Mouse (Mus musculus): ENCODE results near the gene Ikzf2. TPM values are rescaled to one million over a fixed set of nuclear protein-coding genes. Genes with fewer than 3 reads are reported as not detected.

The Ikzf2 gene
- polyA plus RNA-seq, 1 experiment from 2014 or later: 1.7 TPM

DNA sequence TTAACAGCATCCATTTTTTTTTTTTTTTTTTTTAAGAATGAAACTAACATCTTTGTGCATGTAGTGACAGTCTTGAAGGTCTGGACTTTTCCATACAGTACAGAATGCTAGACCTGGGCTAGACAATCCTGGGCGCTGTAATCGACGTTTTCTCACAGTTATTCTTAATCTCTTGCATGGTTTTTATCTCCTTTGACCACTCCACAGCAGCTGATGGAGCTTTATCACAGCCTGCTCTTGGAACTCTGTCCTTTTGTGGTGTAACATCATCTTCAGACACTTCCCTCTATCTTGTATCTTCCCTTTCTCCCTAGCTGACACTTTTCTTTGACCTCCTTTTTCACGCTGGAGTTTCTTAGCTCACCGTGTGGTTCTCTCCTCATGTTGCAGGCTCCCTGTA lies 170.9 kb downstream of the Ikzf2 start:
- ATAC-seq (replicated peaks; ENCODE audit: low FRiP score, low read depth) (no peak), DNase-seq (ENCODE audit: low spot score) (no peak)
- Histone ChIP-seq H3K27me3 (ENCODE audit: insufficient read depth, low read length) (no peaks in the 10 kb centered on the region), H3K4me3 (replicated peaks; ENCODE audit: low read depth, low read length) (no peak overlapping the region), H3K9me3 (replicated peaks; ENCODE audit: low read length) (no peaks in the 10 kb centered on the region), H3K4me1 (replicated peaks; ENCODE audit: insufficient read depth, low read length) (no peaks in the 10 kb centered on the region), H3K27ac (no peak overlapping the region), H3K9ac (ENCODE audit: low read depth, low read length) (no peak overlapping the region), H3K4me2 (ENCODE audit: low read length) (no peak overlapping the region), H3K36me3 (ENCODE audit: insufficient read depth, low read length) (no peaks in the 10 kb centered on the region)
- TF ChIP-seq CTCF (IDR thresholded peaks at IDR 0.05; ENCODE audit: low read depth): no peak
- 80% methylated on average over 5 of the region's 5 CpGs for WGBS

DNA sequence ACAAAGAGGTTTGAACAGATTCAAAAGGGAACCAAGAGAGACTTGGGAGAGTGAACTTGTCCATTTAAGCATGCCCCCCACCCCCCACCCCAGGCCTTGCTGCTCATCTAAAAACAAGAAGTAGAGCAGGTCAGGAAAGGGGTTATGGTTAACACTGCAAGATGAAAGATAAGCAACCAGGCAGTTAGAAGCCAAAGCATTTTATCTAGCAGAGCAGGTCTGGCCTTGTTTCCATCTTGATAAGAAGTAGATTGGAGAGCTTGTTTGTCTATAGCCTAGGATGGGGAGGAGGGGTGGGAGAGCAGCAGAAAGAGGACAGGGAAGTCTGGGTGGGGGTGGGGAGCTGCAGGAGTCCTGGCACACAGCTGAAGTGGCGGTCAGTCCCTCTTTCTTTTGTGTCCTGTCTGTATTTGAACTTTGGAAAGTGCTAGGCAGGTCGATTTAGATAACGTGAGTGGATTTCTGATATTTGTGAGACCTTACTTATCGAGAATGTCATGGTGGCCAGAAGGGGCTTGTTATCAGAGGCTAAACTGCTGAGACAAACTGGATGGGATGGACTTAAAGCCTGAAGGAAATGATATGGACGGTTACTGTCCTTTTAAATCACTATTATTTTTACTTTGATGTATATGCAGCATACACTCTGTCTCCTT lies 173.3 kb downstream of the Ikzf2 start:
- DNase-seq (ENCODE audit: low spot score) (no peak), ATAC-seq (replicated peaks; ENCODE audit: low FRiP score, low read depth) (no peak)
- no peaks in the 10 kb centered on the region for H3K36me3 ChIP-seq (ENCODE audit: insufficient read depth, low read length)
- H3K27ac ChIP-seq: no peak overlapping the region
- TF ChIP-seq CTCF (IDR thresholded peaks at IDR 0.05; ENCODE audit: low read depth): no peak
- no peaks in the 10 kb centered on the region for H3K4me1 ChIP-seq (replicated peaks; ENCODE audit: insufficient read depth, low read length)
- no peak overlapping the region for H3K4me3 ChIP-seq (replicated peaks; ENCODE audit: low read depth, low read length)
- H3K9me3 ChIP-seq (replicated peaks; ENCODE audit: low read length): no peaks in the 10 kb centered on the region
- WGBS: 43% methylated on average over 5 of the region's 5 CpGs
- no peaks in the 10 kb centered on the region for H3K27me3 ChIP-seq (ENCODE audit: insufficient read depth, low read length)
- H3K9ac ChIP-seq (ENCODE audit: low read depth, low read length): no peak overlapping the region
- no peak overlapping the region for H3K4me2 ChIP-seq (ENCODE audit: low read length)

DNA sequence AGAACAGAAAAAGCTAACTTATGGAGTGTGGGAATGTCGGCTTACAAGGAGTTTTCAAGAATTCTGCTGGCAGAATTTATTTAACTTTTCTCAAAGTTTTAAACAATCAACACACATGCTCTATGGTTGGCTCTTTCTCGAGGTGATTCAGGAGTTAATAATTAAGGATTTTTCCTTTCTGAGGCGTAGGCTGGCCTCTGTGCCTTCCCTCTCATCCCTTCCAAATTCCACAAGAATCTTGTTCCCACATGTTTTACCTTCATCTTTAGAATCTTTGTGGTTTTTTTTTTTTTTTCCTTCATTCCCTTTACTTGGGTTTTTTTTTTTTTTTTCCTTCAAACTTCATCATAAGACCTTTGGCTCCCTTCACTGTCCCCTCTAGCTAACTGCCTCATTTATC lies 178.8 kb downstream of the Ikzf2 start:
- H3K27ac ChIP-seq: no peak overlapping the region
- DNase-seq (ENCODE audit: low spot score): no peak
- no peak overlapping the region for H3K4me3 ChIP-seq (replicated peaks; ENCODE audit: low read depth, low read length)
- H3K4me2 ChIP-seq (ENCODE audit: low read length): no peak overlapping the region
- no peak for ATAC-seq (replicated peaks; ENCODE audit: low FRiP score, low read depth)
- WGBS: 63% methylated on average over 3 of the region's 3 CpGs
- H3K27me3 ChIP-seq (ENCODE audit: insufficient read depth, low read length): no peaks in the 10 kb centered on the region
- H3K9ac ChIP-seq (ENCODE audit: low read depth, low read length): no peak overlapping the region
- no peaks in the 10 kb centered on the region for H3K9me3 ChIP-seq (replicated peaks; ENCODE audit: low read length)
- no peaks in the 10 kb centered on the region for H3K36me3 ChIP-seq (ENCODE audit: insufficient read depth, low read length)
- no peaks in the 10 kb centered on the region for H3K4me1 ChIP-seq (replicated peaks; ENCODE audit: insufficient read depth, low read length)
- no peak for TF ChIP-seq CTCF (IDR thresholded peaks at IDR 0.05; ENCODE audit: low read depth)

DNA sequence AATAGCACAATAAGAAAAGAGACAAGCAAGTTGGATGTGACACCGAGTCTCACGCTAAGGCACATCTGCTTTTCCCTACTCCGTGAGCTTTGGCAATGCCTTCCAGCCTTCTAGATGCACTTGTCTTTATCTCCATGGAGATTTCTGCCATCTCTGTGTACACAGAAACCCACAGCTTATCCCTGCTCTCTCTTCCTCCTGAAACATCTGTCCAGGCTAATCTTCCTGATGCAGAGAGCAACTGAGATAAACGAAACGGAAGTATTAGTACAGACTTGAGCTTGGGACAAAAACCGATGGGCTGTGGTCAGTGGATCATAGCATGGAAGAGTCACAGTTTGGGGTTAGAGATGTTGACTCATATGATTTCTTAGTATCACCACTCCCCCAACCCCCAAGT lies 179.5 kb downstream of the Ikzf2 start:
- no peaks in the 10 kb centered on the region for H3K27me3 ChIP-seq (ENCODE audit: insufficient read depth, low read length)
- DNase-seq (ENCODE audit: low spot score): no peak
- H3K9ac ChIP-seq (ENCODE audit: low read depth, low read length): no peak overlapping the region
- H3K4me2 ChIP-seq (ENCODE audit: low read length): no peak overlapping the region
- H3K27ac ChIP-seq: no peak overlapping the region
- H3K4me1 ChIP-seq (replicated peaks; ENCODE audit: insufficient read depth, low read length): no peaks in the 10 kb centered on the region
- no peaks in the 10 kb centered on the region for H3K9me3 ChIP-seq (replicated peaks; ENCODE audit: low read length)
- 93% methylated on average over 6 of the region's 6 CpGs for WGBS
- no peak for ATAC-seq (replicated peaks; ENCODE audit: low FRiP score, low read depth)
- no peak for TF ChIP-seq CTCF (IDR thresholded peaks at IDR 0.05; ENCODE audit: low read depth)
- no peaks in the 10 kb centered on the region for H3K36me3 ChIP-seq (ENCODE audit: insufficient read depth, low read length)
- no peak overlapping the region for H3K4me3 ChIP-seq (replicated peaks; ENCODE audit: low read depth, low read length)

DNA sequence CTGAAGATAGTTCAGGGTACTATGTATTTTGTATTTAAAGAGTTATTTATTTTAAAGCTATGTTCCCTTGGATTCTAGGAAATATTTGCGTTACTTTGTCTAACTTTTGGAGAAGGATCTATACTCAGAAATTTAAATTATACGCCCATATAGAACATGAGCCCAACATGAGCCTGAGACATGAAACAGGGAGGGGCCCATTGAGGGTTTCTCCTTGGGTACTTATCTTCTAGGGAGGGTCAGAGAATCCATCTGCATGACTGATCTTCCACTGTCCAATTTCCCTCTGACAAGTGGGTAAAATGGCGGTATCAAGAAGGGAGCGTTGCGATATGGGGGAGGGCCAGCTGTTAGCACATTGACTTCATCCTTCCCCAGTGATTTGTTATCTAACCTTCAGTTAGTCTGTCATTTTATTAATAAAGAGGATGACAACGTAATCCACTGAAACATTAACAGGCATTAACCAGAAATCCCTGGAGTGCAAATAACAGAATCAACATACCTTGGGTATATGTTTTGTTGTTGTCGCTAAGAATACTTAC lies 180.4 kb downstream of the Ikzf2 start:
- H3K27me3 ChIP-seq (ENCODE audit: insufficient read depth, low read length): no peaks in the 10 kb centered on the region
- no peak overlapping the region for H3K9ac ChIP-seq (ENCODE audit: low read depth, low read length)
- ATAC-seq (replicated peaks; ENCODE audit: low FRiP score, low read depth): no peak
- H3K4me3 ChIP-seq (replicated peaks; ENCODE audit: low read depth, low read length): no peak overlapping the region
- no peak for DNase-seq (ENCODE audit: low spot score)
- TF ChIP-seq CTCF (IDR thresholded peaks at IDR 0.05; ENCODE audit: low read depth): no peak
- H3K27ac ChIP-seq: no peak overlapping the region
- no peaks in the 10 kb centered on the region for H3K9me3 ChIP-seq (replicated peaks; ENCODE audit: low read length)
- no peaks in the 10 kb centered on the region for H3K36me3 ChIP-seq (ENCODE audit: insufficient read depth, low read length)
- H3K4me1 ChIP-seq (replicated peaks; ENCODE audit: insufficient read depth, low read length): no peaks in the 10 kb centered on the region
- no peak overlapping the region for H3K4me2 ChIP-seq (ENCODE audit: low read length)
- 91% methylated on average over 7 of the region's 7 CpGs for WGBS

DNA sequence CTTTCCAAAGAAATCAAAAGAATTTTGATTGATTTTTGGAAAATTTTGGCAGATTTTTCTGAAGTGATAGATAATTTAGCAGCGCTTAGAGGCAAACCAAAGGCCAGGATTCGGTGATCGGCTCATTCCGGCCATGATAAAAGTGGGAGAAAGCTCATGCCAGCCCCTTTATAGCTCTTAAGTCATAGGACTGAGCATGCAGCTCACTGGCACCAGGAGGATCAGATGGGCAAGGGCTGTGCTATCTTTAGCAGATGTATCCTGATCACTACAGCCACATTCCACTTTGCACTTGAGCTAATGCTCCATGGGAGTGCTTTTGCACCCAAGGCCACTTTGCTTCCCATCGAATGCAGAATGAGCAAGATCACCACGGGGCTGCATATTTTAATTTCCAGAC lies 181.0 kb downstream of the Ikzf2 start:
- no peaks in the 10 kb centered on the region for H3K9me3 ChIP-seq (replicated peaks; ENCODE audit: low read length)
- H3K4me3 ChIP-seq (replicated peaks; ENCODE audit: low read depth, low read length): no peak overlapping the region
- H3K9ac ChIP-seq (ENCODE audit: low read depth, low read length): no peak overlapping the region
- H3K27me3 ChIP-seq (ENCODE audit: insufficient read depth, low read length): no peaks in the 10 kb centered on the region
- no peaks in the 10 kb centered on the region for H3K36me3 ChIP-seq (ENCODE audit: insufficient read depth, low read length)
- DNase-seq (ENCODE audit: low spot score) (no peak), ATAC-seq (replicated peaks; ENCODE audit: low FRiP score, low read depth) (no peak)
- H3K4me1 ChIP-seq (replicated peaks; ENCODE audit: insufficient read depth, low read length): no peaks in the 10 kb centered on the region
- TF ChIP-seq CTCF (IDR thresholded peaks at IDR 0.05; ENCODE audit: low read depth): no peak
- 93% methylated on average over 6 of the region's 6 CpGs for WGBS
- H3K4me2 ChIP-seq (ENCODE audit: low read length): no peak overlapping the region
- H3K27ac ChIP-seq: no peak overlapping the region

DNA sequence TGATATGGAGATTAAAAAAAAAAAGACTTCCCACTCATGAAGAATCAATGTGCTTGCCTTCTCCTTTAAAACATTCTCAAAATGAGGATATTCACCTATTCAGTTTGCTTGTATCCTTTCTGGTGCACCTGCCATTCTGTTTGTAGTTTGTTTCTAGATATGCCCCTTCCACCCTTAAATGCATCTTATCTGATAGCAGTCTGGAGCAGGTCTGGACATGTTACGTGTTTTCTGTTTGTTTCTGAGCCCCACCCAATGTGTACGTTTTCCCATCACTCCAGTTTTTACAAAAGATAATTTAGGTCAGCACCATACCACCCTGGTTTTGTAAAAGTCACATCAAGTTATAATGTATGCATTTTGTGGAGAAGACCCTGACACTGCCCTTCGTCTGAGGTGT lies 186.7 kb downstream of the Ikzf2 start:
- H3K4me3 ChIP-seq (replicated peaks; ENCODE audit: low read depth, low read length): no peak overlapping the region
- no peak for TF ChIP-seq CTCF (IDR thresholded peaks at IDR 0.05; ENCODE audit: low read depth)
- H3K9ac ChIP-seq (ENCODE audit: low read depth, low read length): no peak overlapping the region
- H3K4me1 ChIP-seq (replicated peaks; ENCODE audit: insufficient read depth, low read length): no peaks in the 10 kb centered on the region
- no peaks in the 10 kb centered on the region for H3K27me3 ChIP-seq (ENCODE audit: insufficient read depth, low read length)
- ATAC-seq (replicated peaks; ENCODE audit: low FRiP score, low read depth): no peak
- H3K4me2 ChIP-seq (ENCODE audit: low read length): no peak overlapping the region
- DNase-seq (ENCODE audit: low spot score): no peak
- no peaks in the 10 kb centered on the region for H3K9me3 ChIP-seq (replicated peaks; ENCODE audit: low read length)
- WGBS: 77% methylated on average over 3 of the region's 3 CpGs
- H3K36me3 ChIP-seq (ENCODE audit: insufficient read depth, low read length): no peaks in the 10 kb centered on the region
- no peak overlapping the region for H3K27ac ChIP-seq

Data from kidney, postnatal 0 days (tissue).